Mouse (Mus musculus): Measurements from ENCODE around the gene D930048N14Rik. TPM values are rescaled to one million over a fixed set of nuclear protein-coding genes. Genes with fewer than 3 reads are reported as not detected.
"Not testable (repeated sequence)": the region's sequence is repeated elsewhere in the genome, so short reads cannot be mapped to it uniquely, and the experiment has no call there.

D930048N14Rik gene
- polyA plus RNA-seq, 1 experiment from 2014 or later, result 3.5 TPM

DNA sequence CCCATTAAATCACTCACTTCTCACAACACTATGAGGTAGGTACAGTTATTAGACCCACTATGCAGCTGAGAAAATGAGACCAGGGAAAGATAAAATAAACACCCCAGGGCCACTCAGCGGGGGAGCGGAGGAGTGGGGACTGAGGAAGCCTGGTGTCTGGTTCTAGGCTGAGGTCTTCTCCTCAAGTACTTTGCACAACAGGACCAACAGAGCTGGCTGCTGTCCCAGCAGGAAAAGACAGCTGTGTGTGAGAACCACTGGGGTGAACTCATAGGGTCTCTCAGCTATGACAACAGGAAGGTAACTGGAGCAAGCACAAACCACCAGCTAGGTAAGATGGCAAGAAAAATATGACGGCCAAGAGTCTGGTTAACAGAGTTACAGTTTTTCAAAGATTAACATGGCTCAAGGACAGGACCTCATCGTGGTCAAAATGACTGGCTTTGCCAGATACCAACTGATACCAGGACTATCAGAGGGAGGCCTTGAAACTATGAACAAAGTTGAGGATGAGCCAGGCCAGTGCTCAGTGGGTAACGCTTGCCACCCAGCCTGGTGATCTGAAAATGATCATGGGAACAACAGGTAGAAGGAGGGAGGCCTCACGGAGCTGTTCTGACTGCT is 18.5 kb upstream of the D930048N14Rik start:
- Histone ChIP-seq H3K9me3 (no peaks in the 10 kb centered on the region), H3K4me3 (no peak overlapping the region), H3K36me3 (peaks cover 24% of the 10 kb centered on the region), H3K27ac (no peak overlapping the region), H3K27me3 (no peaks in the 10 kb centered on the region), H3K9ac (no peak overlapping the region), H3K4me1 (peaks cover 26% of the 10 kb centered on the region), H3K4me2 (replicated peaks) (no peak overlapping the region)
- 89% methylated on average over 6 of the region's 6 CpGs for WGBS
- no peak for ATAC-seq (ENCODE audit: low FRiP score, low read depth)

DNA sequence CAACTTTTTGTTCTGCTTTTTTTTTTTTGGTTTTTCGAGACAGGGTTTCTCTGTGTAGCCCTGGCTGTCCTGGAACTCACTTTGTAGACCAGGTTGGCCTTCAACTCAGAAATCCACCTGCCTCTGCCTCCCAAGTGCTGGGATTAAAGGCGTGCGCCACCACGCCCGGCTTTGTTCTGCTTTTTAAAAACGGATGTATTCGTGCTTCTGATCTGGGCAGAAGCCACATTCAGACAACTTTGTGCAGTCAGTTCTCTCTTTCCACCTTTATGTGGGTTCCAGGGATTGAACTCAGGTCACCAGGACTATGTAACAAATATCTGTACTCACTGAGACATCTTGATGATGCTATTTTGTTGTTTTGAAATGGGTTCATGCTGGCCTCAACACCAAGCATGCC is 17.6 kb upstream of the D930048N14Rik start:
- H3K9me3 ChIP-seq, result not testable (repeated sequence)

DNA sequence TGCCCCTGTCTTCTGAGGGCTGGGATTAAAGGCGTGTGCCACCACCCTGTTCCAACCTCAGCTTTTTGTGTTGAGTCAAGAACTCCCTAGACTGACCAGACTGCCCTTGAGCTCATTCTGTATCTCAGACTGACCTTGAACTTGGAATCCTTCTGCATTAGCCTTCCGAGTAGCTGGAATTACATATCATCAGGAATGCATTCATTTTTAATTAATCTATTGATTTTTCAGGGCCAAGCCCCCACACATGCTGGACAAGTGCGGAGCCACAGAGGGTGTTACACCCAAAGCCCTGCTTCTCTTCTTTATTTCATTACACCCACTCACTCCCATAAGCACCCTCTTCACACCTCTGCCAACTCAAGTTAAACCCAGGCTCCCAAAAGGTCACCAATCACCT is 17.0 kb upstream of the D930048N14Rik start:
- Histone ChIP-seq H3K9me3 (no peaks in the 10 kb centered on the region), H3K4me3 (no peak overlapping the region), H3K27me3 (no peaks in the 10 kb centered on the region), H3K4me1 (peaks cover 36% of the 10 kb centered on the region), H3K4me2 (replicated peaks) (no peak overlapping the region), H3K9ac (no peak overlapping the region), H3K27ac (no peak overlapping the region), H3K36me3 (peaks cover 11% of the 10 kb centered on the region)
- ATAC-seq (ENCODE audit: low FRiP score, low read depth), result no peak
- WGBS, result 93% methylated on average over 3 of the region's 3 CpGs

More for the DNA sequence above, 17.6 kb upstream of the D930048N14Rik start:
- peaks cover 35% of the 10 kb centered on the region for H3K4me1 ChIP-seq
- peaks cover 15% of the 10 kb centered on the region for H3K36me3 ChIP-seq
- not testable (repeated sequence) for ATAC-seq (ENCODE audit: low FRiP score, low read depth); H3K4me3 ChIP-seq; H3K4me2 ChIP-seq (replicated peaks); H3K9ac ChIP-seq; H3K27ac ChIP-seq; H3K27me3 ChIP-seq
- 96% methylated on average over 7 of the region's 7 CpGs for WGBS

GRCm38 (mm10) chr11:51635127-51635524 is 15.6 kb upstream of the D930048N14Rik start:
- peak overlapping the region; percentile 77 for H3K9ac ChIP-seq
- H3K4me3 ChIP-seq, result peak overlapping the region; percentile 75
- H3K4me2 ChIP-seq (replicated peaks), result peak overlapping the region; percentile 86
- no peaks in the 10 kb centered on the region for H3K27me3 ChIP-seq
- ATAC-seq (ENCODE audit: low FRiP score, low read depth), result no peak
- H3K27ac ChIP-seq, result peak overlapping the region; percentile 74
- no peaks in the 10 kb centered on the region for H3K36me3 ChIP-seq
- WGBS, result 21% methylated on average over 6 of the region's 6 CpGs
- no peaks in the 10 kb centered on the region for H3K9me3 ChIP-seq
- peaks cover 36% of the 10 kb centered on the region for H3K4me1 ChIP-seq

GRCm38 (mm10) chr11:51635525-51636322 is 15.0 kb upstream of the D930048N14Rik start, which contains the start of gene Rmnd5b:
TSS of gene Rmnd5b (minus strand) at chr11:51635896.
- peak within 1 kb of the TSS; percentile 77 for H3K9ac ChIP-seq

DNA sequence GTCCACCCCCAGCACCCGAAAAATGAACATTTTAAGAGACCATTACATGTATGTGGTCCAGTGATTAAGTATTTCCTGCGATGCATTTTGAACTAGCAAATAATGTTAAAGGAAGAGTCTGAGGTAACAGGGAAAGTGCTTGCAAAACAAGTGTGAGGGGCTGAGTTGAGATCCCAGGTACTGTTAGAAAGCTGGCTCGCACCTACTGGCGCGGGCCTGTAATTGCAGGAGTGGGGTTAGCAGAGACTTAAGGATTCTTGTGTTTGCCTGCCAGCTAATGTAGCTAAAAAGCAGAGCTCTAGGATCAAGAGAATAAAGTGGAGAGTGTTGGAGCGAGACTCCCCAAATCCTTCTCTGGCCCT is 14.4 kb upstream of the D930048N14Rik start:
- Histone ChIP-seq H3K9me3 (no peaks in the 10 kb centered on the region), H3K9ac (peak overlapping the region; percentile 77), H3K4me1 (peaks cover 36% of the 10 kb centered on the region), H3K27ac (peak overlapping the region; percentile 74; the same call in 1 of the 2 replicates), H3K27me3 (no peaks in the 10 kb centered on the region), H3K36me3 (no peaks in the 10 kb centered on the region), H3K4me2 (replicated peaks) (peak overlapping the region; percentile 86), H3K4me3 (peak overlapping the region; percentile 75)
- 3% methylated on average over 6 of the region's 6 CpGs for WGBS
- peak; percentile 41; the same call in 1 of the 2 replicates for ATAC-seq (ENCODE audit: low FRiP score, low read depth)

More at GRCm38 (mm10) chr11:51635525-51636322, 15.0 kb upstream of the D930048N14Rik start, which contains the start of gene Rmnd5b:
- Histone ChIP-seq H3K27ac (peak within 1 kb of the TSS; percentile 74), H3K4me3 (peak within 1 kb of the TSS; percentile 75), H3K27me3 (no peaks in the 10 kb centered on the region), H3K36me3 (no peaks in the 10 kb centered on the region), H3K4me1 (peaks cover 36% of the 10 kb centered on the region), H3K4me2 (replicated peaks) (peak within 1 kb of the TSS; percentile 86), H3K9me3 (no peaks in the 10 kb centered on the region)
- WGBS, result under 1% methylated on average over 61 of the region's 61 CpGs
- ATAC-seq (ENCODE audit: low FRiP score, low read depth), result peak; percentile 79

- Histone ChIP-seq H3K9ac (peak overlapping the region; percentile 35; the same call in 1 of the 2 replicates), H3K9me3 (no peaks in the 10 kb centered on the region), H3K4me1 (peaks cover 27% of the 10 kb centered on the region), H3K4me3 (peak overlapping the region; percentile 27), H3K4me2 (replicated peaks) (peak overlapping the region; percentile 60), H3K36me3 (peaks cover 10% of the 10 kb centered on the region), H3K27me3 (no peaks in the 10 kb centered on the region), H3K27ac (peak overlapping the region; percentile 73; the same call in 1 of the 2 replicates)
- WGBS, result 3% methylated on average over 17 of the region's 17 CpGs
- peak; percentile 38; the same call in 1 of the 2 replicates for ATAC-seq (ENCODE audit: low FRiP score, low read depth)
These were observed 12.8 kb upstream of the D930048N14Rik start for GRCm38 (mm10) chr11:51637971-51638414.

DNA sequence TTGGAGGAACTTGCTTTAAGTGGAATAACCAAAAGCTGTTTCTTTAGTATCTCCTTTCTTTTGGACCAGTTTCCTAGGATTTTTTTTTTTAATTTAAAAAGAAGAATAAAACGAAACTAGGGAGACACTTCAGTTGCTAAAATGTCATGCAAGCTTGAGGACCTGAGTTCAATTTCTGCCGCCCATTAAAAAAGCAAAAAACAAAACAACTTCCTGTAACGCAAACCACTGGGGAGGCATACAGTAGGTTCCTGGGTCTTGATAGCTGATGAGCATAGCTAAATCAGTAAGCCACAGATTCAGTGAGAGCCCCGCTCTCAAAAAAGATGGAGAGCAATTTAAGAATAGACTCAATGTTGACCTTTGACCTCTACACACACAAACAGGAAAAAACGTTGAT is 12.3 kb upstream of the D930048N14Rik start:
- 0 out of 2 replicates have a peak overlapping the region, but pooled peaks have one; percentile 35 for H3K9ac ChIP-seq
- peaks cover 15% of the 10 kb centered on the region for H3K36me3 ChIP-seq
- no peak for ATAC-seq (ENCODE audit: low FRiP score, low read depth)
- H3K27ac ChIP-seq, result peak overlapping the region; percentile 73; the same call in 1 of the 2 replicates
- H3K4me1 ChIP-seq, result peaks cover 31% of the 10 kb centered on the region
- no peaks in the 10 kb centered on the region for H3K9me3 ChIP-seq
- 59% methylated on average over 5 of the region's 5 CpGs for WGBS
- peak overlapping the region; percentile 60 for H3K4me2 ChIP-seq (replicated peaks)
- peak overlapping the region; percentile 27 for H3K4me3 ChIP-seq
- H3K27me3 ChIP-seq, result no peaks in the 10 kb centered on the region

- no peak overlapping the region for H3K4me2 ChIP-seq (replicated peaks)
- peaks cover 38% of the 10 kb centered on the region for H3K36me3 ChIP-seq
- no peaks in the 10 kb centered on the region for H3K27me3 ChIP-seq
- H3K9ac ChIP-seq, result no peak overlapping the region
- H3K4me3 ChIP-seq, result no peak overlapping the region
- peaks cover 23% of the 10 kb centered on the region for H3K4me1 ChIP-seq
- no peak for ATAC-seq (ENCODE audit: low FRiP score, low read depth)
- no peaks in the 10 kb centered on the region for H3K9me3 ChIP-seq
- no peak overlapping the region for H3K27ac ChIP-seq
- WGBS, result 77% methylated on average over 7 of the region's 7 CpGs
These were observed 10.0 kb upstream of the D930048N14Rik start for GRCm38 (mm10) chr11:51640748-51641147.

DNA sequence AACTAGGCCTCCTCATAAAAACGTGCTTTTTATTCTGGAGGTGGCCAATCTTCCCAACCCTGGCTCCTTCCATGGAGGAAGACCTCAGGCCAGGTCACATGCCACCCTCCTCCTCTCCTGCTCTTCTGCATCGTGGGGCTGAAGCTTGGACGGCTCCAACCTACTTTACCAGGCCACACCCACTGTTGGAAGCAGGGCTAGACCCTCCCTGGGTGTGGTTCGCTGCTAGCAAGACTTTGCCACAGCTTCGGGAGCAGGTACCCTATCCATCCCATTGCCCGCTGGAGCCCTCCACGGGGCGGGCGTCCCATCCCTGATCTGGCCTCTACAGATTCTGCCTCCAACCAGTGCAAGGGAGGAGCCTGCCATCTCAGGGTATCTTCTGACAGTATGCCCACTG is 7.6 kb upstream of the D930048N14Rik start:
- H3K27me3 ChIP-seq, result no peaks in the 10 kb centered on the region
- H3K9ac ChIP-seq, result no peak overlapping the region
- H3K9me3 ChIP-seq, result no peaks in the 10 kb centered on the region
- no peak overlapping the region for H3K4me3 ChIP-seq
- 74% methylated on average over 9 of the region's 9 CpGs for WGBS
- H3K36me3 ChIP-seq, result peaks cover 40% of the 10 kb centered on the region
- H3K4me1 ChIP-seq, result peaks cover 21% of the 10 kb centered on the region
- peak overlapping the region; percentile 23; the same call in 1 of the 2 replicates for H3K4me2 ChIP-seq (replicated peaks)
- ATAC-seq (ENCODE audit: low FRiP score, low read depth), result no peak
- peak overlapping the region; percentile 33; the same call in 1 of the 2 replicates for H3K27ac ChIP-seq

DNA sequence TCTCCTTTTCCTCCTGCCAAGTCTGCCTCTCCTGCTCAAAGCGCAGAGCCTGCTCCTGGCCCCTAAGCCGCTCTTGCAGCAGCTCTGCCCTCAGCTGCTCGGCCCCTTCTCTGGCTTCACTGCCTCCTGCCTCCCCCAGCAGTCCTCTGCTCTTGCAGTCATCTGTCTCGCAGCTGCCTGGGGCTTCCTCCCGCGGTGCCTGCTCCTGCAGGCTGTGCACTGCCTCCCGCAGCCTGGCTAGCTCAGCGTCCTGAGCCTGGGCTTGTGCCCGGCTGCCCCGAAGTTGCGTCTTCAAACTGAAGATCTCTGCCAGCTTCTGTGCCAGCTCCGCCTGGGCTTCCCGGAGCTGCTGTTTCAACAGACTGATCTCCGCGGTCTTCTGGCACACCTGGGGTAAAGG is 7.0 kb upstream of the D930048N14Rik start:
- peaks cover 26% of the 10 kb centered on the region for H3K4me1 ChIP-seq
- peak overlapping the region; percentile 23 for H3K4me2 ChIP-seq (replicated peaks)
- H3K36me3 ChIP-seq, result peaks cover 40% of the 10 kb centered on the region
- no peak for ATAC-seq (ENCODE audit: low FRiP score, low read depth)
- H3K9ac ChIP-seq, result peak overlapping the region; percentile 43
- no peaks in the 10 kb centered on the region for H3K9me3 ChIP-seq
- 0 out of 2 replicates have a peak overlapping the region, but pooled peaks have one; percentile 3 for H3K27ac ChIP-seq
- 49% methylated on average over 15 of the region's 15 CpGs for WGBS
- H3K4me3 ChIP-seq, result no peak overlapping the region
- H3K27me3 ChIP-seq, result no peaks in the 10 kb centered on the region

DNA sequence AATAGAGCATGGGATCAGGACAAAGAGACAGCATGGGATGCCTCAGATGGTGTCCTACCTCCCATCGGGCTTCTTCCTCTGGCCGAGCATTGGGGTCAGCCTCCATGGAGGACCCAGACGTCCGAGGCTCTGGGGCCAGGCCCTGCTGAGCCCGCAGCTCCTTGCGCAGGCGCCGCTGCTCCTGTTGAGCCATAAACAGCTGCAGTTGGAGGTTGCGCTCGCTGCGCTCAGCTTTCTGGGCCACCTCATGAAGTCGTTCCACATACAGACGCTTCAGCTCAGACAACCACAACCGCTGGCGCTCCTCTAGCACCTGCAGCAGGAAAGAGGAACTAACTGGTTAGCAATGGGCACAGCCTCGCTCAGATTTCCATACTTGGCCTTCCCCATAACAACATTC is 6.5 kb upstream of the D930048N14Rik start:
- Histone ChIP-seq H3K27me3 (no peaks in the 10 kb centered on the region), H3K27ac (0 out of 2 replicates have a peak overlapping the region, but pooled peaks have one; percentile 3), H3K9me3 (no peaks in the 10 kb centered on the region), H3K4me3 (no peak overlapping the region), H3K4me2 (replicated peaks) (peak overlapping the region; percentile 23; the same call in 1 of the 2 replicates), H3K36me3 (peaks cover 40% of the 10 kb centered on the region), H3K4me1 (peaks cover 30% of the 10 kb centered on the region), H3K9ac (0 out of 2 replicates have a peak overlapping the region, but pooled peaks have one; percentile 43)
- 69% methylated on average over 16 of the region's 16 CpGs for WGBS
- ATAC-seq (ENCODE audit: low FRiP score, low read depth), result no peak

Measured in limb, embryonic 13.5 days (tissue).